Mouse (Mus musculus): Measurements from ENCODE around the gene Ripor1. TPM values are rescaled to one million over a fixed set of nuclear protein-coding genes. Genes with fewer than 3 reads are reported as not detected.

Gene Ripor1
- total RNA-seq, 2 experiments from 2014 or later, result 70.0 to 70.6 TPM

Small RNA genes lying within 50 kb of the gene (microRNA-seq; reads per million reads assigned to microRNA genes)
- not detected for gene Mir1966

Other genes with a start within 250 kb of the Ripor1 start
- gene Plekhg4, start 232.0 kb upstream of the Ripor1 start, total RNA-seq (2021), result 1 to 10 TPM; 5.4 to 8.3 TPM
- not detected for gene Kctd19, start 191.8 kb upstream of the Ripor1 start, total RNA-seq (2021)
- under 1 TPM; 0.40 to 0.64 TPM for gene Lrrc36, start 191.7 kb upstream of the Ripor1 start, total RNA-seq (2021)
- gene Tppp3, start 133.7 kb upstream of the Ripor1 start, total RNA-seq (2021), result 10 to 100 TPM; 67.5 to 67.6 TPM
- gene Zdhhc1, start 108.4 kb upstream of the Ripor1 start, total RNA-seq (2021), result 10 to 100 TPM; 16.6 to 21.3 TPM
- gene Hsd11b2, start 86.5 kb upstream of the Ripor1 start, total RNA-seq (2021), result not detected
- 100 to 1,000 TPM; 255 to 260 TPM for gene Atp6v0d1, start 39.2 kb upstream of the Ripor1 start, total RNA-seq (2021)
- gene Ctcf, start 31.3 kb downstream of the Ripor1 start, total RNA-seq (2021), result 10 to 100 TPM; 80.8 to 82.2 TPM
- not detected for gene Agrp, start 32.1 kb downstream of the Ripor1 start, total RNA-seq (2021)
- 10 to 100 TPM; 39.4 to 40.8 TPM for gene Carmil2, start 81.0 kb downstream of the Ripor1 start, total RNA-seq (2021)
- 10 to 100 TPM; 55.9 to 58.9 TPM for gene Acd, start 95.8 kb downstream of the Ripor1 start, total RNA-seq (2021)
- 10 to 100 TPM; 28.4 to 33.1 TPM for gene Pard6a, start 95.9 kb downstream of the Ripor1 start, total RNA-seq (2021)
- gene 4933405L10Rik, start 102.4 kb downstream of the Ripor1 start, total RNA-seq (2021), result not detected
- gene Enkd1, start 103.0 kb downstream of the Ripor1 start, total RNA-seq (2021), result 10 to 100 TPM; 15.5 to 17.9 TPM
- 10 to 100 TPM; 44.4 to 49.9 TPM for gene Gfod2, start 153.4 kb downstream of the Ripor1 start, total RNA-seq (2021)
- 10 to 100 TPM; 21.8 to 23.6 TPM for gene Ranbp10, start 222.1 kb downstream of the Ripor1 start, total RNA-seq (2021)
- under 1 TPM; 0.26 to 0.50 TPM for gene Tsnaxip1, start 222.5 kb downstream of the Ripor1 start, total RNA-seq (2021)
- gene Cenpt, start 248.0 kb downstream of the Ripor1 start, total RNA-seq (2021), result 10 to 100 TPM; 37.9 to 39.7 TPM
- 10 to 100 TPM; 32.7 to 35.3 TPM for gene Thap11, start 249.9 kb downstream of the Ripor1 start, total RNA-seq (2021)

Data from left cerebral cortex, postnatal 4 days (tissue).